Mouse (Mus musculus) gonadal fat pad, adult 2 months (tissue): ENCODE measurements at regions not wholly inside any gene's neighbourhood (a gene's known extent, or its start where the extent isn't known, plus 50 kb on each side); places are given as distances from the start of the nearest gene placed in this dataset.

Experiments
- DNase-seq: peaks from one replicate; pipeline ENCODE4 v3.0.0-alpha.2; 2012; ENCODE audit warnings: low read depth

DNA sequence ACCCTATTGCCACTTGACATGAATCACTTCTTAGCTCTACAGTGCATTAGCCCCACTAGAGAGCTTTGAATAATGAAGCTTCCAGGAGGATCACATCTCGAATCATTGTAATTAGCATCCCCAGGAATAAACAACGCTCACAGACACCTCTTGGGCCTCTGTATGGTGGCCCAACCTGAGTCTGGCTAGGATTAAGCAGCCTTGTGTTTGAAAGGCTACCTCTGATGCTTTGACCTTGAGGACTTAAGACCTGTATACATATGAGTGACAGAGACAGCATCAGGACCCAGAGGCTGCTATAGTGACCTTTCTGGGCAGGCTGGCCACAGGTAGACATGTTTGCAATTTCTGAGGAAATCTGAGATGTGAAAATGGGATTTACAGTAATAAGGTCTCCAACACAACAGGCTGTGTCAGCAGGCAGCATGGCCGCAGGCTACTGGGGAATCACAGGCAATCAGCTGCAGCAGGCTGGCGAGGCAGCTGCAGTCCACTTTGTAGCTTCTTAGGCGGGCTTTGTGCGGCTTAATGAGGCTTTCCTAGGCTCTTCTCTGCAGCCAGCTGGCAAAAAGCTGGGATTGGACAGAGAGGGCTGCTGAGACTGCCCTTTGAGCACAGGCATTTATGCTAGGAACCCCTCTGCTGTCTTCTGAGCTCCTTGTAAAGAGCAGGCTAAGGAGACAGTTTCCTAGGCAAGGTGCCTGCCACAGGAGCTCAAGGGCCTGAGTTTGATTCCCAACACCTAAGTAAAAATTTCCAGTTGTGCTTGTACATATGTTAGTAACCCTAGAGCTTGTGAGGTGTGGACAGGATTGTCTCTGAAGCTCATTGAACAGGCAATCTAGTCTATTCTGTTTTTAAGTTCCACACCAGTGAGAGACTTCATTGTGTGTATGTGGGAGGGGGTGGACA, 768.1 kb upstream of the Auts2 start:
- no peak for DNase-seq

DNA sequence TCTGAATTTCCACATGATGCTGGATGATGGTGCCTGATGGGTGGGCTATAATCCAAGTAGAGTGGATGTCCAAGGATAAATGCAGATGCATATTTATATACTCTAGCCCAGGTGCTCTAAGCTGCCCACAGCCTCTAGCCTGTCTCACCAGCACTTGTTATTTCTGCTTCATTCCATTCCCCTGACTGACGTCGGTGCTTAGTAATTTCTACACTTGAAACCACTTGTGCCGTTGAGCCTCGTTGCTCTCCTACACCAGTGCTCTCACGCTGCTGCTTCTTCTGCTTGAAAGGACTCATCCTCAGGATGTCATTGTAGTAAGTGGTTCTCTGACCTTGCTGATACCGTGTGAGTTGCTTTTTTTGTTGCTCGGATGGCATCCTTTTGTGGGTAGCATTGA, 724.7 kb upstream of the Auts2 start:
- no peak for DNase-seq

DNA sequence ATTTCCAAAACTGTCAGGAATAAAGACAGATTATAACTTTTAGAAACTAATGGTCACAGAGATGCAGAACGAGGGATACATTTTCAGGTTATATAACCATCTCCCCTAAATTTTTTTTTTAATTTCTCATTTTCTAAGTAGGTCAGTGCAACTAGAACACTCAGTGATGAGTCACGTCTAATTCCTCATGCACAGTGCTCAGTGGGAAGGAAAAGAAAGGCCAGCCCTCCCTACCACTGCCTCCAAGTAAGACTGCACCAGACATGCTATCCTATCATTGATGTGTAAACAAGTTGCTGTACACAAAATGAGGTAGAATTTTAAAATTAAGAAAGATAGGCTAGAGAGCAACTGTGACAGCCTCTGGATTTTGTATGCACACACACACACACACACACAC, 724.2 kb upstream of the Auts2 start:
- no peak for DNase-seq

DNA sequence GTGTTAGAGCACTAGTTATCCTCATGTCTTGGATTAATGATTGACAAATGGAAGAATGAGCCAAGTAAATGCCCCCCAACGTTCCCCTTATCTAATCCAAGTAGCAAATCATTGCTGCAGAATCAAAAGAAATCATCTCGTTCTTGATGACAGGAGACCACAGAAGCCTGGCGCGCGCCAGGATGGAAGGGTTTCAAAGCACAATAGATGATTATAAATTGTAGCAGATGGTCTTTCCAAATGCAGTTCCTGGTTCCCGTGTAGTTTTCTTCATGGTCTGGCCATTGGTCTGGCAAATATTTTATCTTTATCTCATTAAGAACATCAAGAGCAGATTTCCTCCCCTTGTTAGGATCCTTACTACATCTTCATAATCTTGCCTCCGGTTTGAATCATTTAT, 721.8 kb upstream of the Auts2 start:
- no peak for DNase-seq

DNA sequence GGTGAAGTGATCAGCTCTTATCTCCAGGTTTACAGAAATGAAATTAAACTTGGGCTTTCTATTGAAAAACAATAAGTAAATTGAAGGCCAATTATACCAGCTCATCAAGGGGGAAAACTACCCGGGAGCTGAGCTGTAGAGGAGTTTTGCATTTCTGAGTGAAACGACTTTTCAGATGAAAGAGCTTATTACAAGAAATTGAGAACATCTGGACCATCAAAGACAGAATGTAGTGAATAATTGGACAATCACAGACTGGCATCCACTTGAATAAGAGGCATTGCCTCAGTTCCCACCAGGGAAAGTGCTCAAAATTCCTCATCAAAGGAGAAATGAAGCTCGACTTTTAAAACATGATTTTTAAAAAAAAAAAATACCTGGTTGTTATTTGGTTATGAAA, 675.7 kb upstream of the Auts2 start:
- no peak for DNase-seq

DNA sequence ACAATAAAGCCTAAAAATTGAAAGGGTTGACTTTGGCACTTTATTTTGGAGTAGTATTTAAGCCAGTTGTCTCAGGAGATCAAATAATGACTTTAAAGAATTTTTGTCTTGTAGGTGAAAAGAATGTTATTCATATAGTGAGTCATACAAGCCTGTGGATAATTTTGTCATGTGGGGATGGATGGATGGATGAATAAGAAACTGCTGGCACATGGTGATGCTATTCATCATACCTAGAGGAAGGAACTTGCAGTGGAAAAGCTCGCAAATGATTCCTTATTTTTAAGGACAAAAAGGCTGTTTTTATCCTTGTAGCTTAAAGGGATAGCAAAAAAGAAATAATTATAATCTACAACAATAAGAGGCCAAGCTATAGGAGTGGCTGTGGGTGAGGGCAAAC, 655.4 kb upstream of the Auts2 start:
- DNase-seq = no peak

DNA sequence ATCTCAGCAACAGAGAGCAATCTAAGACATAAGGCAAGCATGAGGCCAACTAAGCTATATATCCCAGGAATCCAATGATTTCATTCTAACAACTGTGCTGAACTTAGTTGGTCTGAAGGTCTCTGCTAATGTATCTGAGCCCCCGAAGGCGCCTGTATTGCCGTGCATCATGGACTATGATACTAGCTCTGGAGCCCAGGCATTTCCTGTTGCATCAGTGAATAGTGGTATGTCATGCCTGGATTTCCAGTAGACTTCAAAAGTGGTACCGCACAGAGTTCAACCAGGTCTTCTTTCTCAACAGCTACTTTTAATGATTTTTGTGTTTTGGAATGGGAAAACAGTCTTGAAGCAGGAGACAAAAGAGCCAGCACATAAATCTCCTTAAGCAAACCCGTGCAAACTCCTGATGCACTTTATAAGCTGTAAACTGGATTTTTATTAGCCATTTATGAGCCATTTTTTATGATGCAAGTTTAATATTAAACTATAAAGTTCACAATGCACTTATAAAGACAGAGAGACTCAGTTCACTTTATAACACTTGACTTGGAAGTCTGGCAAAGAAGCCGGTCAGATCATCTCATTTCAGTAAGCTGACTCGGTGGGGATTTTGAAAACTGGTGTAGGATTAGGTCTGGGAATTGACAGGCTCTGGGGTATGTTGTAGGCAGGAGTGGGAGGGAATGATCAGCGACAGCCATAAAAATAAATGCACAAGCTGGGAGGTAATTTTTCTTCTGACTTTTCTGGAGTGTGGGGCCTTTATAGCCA, 646.8 kb upstream of the Auts2 start:
- no peak for DNase-seq

DNA sequence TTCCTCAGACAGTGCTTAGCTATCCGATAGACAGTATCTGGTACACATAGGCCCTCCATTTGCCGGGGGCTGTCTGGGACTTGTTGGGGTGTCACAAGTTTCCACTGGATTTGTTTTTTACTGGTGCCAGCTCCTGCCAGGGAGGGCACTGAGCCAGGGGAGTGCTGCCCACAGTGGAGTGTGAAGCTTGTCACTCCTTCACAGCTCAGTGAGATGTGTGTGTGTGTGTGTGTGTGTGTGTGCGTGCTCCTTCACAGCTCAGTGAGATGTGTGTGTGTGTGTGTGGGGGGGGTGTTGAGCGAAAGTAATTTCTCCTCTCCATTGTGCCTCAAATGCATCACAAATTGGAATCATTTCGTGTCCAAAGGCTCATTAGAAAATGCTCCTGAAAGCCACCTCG, 632.5 kb upstream of the Auts2 start:
- peak; percentile 33 for DNase-seq

DNA sequence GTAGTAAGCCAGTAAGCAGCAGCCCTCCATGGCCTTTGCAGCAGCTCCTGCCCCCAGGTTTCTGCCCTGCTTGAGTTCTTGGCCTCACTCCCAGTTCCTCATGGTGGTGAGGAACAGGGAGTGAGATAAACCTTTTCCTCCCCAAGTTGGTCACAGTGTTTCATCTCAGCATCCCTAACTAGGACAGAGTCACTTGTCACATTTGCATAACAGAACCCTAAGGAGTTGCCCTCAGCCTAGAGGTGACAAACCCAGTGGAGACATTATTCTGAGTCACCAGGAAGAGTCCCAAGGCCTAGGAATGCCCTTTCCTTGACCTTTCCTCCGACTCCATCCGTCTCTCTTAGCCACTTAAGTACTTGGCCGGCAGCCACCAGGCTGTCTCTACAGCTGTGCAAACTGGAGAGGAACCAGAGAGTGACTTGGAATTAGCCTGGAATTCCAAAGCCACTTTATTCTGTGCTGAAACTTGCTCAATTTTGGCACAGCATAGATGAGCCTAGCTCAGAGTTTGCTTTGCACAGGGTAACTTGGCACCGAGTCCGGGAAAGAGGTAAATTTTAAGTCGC, 630.1 kb upstream of the Auts2 start:
- DNase-seq = peak; percentile 99

DNA sequence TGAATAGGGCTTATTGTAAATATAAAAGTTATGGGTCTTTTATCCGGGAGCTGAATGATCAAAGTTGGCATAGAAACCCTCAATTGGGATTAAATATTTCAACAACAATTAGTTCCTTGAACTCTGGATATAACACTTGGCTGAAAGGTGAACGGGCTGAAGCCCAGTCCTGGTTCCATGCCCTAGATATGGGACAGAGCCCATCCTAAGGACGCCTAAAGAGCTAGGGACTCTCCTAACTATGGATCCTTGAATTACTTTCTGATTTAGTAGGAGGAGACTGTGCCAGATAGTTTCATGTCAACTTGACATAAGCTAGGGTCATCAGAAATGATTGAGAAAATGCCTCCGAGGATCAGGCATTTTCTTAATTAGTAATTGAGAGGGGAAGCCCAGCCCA, 629.5 kb upstream of the Auts2 start:
- DNase-seq = peak; percentile 74

DNA sequence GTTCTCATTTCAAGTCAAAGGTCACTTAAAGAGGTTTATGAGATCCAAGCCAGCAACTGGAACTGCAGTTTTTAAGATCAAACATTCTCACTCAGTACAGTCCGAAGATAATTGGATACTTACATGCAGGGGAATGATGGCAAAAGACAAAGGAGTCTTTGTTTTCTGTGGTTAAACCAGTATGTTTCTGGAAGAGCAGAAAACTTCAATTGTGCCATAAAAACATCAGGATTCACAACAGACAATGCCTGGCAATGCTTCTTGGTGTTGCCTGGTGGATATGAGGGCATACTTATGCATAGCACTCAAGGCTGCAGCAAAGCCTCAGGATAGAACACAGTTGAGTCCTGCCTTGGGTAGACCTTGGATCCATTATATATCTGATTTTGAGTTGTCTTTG, 628.1 kb upstream of the Auts2 start:
- peak; percentile 37 for DNase-seq

DNA sequence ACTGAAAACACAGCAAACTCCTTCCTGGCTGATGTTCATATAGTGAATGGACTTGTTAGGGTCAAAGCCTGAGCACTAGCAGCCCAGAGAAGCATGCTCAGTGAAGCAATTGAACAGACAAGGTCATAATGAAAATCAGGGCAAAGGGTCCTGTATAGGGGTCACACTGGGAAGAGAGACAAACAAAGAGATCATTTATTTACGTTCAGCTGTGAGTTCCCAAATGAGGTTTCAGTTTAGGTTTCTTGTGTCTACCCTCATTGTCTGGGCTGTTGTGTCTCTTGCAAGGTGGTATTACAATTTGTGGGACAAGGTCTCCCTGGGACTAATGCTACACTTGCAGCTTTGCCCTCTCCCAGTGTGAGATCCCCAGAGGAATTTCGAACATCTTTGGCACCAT, 624.4 kb upstream of the Auts2 start:
- no peak for DNase-seq

DNA sequence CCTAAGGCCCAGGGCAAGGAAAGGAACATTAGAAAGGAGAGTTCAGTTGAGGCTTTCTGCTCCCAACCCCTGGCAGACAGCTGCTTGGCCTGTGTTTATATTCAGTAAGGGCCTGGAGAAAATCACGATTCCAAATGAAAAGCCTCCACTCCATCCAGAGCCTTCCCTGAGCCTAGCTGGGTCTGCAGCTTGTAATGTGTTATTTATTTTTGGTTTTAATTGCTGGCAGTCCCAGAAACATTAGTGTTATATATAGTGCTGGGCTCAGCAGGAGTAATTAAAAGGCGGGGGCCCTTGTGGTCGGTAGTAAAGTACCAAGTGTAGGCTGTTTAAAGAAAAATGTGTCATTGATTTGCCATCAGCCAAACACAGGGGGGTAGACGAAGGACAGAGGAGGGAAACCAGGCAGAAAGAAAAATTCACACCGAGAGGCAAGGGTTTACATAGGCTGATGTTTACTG, 623.9 kb upstream of the Auts2 start:
- DNase-seq = no peak

DNA sequence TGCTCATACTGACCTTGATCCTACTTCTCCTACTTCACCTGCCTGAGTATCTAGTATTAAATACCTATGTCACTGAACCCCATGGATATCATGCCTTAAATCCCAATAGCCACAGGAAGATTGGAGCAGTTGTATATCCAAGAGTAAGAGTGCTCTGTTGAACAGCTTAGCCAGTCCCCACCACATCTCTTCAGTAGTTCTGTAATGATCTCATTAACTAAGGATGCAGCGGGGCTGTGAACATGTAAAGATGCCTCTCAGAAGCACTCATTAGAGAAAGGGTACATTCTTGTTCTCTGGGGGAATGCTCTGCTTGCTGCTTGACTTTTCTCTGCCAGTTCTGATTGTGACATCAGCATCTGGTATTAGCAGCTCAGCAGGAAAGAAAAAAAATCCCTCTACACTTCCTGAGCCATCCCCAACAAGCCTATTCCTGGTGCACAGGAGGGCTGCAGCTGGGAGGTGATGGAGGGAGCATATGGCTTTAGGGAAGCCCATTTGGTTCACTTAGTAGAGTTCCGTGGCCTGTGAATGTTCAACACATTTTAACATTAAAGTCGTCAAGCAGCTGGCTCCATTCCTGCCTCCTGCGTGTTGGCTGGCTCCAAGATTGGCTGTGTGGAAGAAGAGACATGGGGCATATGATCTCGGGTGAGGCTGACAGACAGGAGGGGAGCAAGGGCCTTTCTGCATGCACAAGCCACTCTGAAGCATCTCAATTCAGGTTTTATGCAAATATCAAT, 613.1 kb upstream of the Auts2 start:
- no peak for DNase-seq

DNA sequence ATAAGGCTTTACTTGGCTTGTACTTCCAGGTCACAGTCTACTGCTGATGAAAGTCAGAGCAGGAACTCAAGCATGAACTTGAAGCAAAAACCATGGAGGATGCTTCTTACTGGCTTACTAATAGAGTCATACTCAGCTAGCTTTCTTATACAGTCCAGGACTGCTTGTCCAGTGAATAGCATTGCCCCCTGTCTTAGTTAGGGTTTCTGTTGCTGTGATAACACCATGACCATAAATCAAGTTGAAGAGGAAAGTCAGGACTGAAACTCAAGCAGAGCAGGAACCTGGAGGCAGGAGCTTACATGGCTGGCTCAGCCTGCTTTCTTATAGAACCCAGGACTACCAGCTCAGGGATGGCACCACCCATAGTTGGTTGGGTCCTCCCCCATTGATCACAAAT, 602.9 kb upstream of the Auts2 start:
- DNase-seq = no peak

DNA sequence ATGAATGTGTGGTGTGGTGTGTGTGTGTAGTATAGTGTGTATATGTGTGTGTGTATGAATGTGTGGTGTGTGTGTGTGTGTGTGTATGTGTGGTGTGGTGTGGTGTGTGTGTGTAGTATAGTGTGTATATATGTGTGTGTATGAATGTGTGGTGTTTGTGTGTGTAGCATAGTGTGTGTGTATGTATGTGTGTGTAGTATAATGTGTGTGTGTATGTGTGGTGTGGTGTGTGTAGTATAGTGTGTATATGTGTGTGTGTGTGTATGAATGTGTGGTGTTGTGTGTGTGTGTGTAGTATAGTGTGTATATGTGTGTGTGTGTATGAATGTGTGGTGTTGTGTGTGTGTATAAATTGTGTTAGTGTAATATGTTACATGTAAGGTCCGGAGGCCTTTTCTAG, 600.5 kb upstream of the Auts2 start:
- no peak for DNase-seq

DNA sequence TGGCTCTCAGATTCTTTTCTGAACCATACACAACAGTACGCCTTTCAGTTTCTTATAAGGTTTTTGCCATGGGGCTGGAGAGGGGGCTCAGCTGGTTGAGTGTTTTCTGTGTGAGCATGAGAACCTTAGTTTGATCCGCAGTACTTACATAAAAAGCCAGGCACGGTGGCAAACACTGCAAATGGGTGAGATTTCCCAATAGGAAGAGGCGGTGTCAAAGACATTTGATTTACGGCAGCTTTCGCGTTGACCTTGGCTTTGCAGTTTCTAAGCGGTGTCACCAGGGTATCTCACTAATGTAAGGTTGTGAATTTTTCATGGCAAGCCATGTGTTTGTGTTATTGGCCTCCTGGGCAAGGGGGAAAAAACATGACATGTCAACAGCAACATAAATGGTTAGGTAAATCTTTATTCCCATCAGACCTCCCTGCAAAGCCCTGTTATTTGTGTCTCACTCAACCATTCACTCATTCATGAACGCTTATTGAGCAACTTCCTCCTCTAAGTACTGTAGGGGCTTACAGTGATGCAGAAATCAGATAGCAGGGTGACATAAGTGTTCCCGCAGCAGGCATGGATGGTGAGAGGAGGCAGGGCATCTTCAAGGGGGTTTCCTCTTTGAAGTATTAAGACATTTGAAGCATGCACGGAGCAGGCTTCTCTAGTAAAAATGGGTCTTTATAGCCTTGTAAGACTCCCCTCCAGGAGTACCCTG, 599.4 kb upstream of the Auts2 start:
- peak; percentile 55 for DNase-seq

DNA sequence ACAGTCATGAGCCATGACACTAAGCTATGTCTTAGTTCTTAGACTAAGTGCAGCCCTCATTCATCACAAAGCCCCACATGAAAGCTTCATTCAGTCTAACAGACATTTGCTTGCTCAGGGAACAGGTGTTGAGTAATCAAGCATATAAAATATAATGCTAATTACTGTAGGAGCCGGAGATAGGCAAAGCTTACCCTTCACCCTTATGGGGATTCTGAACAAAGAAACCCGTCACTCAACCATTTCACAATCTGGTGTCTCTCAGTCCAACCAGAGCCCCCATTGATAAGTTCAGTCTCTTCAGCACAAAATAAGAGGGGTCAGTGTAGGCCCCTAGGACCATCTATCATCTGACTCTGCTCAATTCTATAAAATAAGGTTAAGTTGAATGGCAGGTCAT, 587.9 kb upstream of the Auts2 start:
- DNase-seq = no peak

DNA sequence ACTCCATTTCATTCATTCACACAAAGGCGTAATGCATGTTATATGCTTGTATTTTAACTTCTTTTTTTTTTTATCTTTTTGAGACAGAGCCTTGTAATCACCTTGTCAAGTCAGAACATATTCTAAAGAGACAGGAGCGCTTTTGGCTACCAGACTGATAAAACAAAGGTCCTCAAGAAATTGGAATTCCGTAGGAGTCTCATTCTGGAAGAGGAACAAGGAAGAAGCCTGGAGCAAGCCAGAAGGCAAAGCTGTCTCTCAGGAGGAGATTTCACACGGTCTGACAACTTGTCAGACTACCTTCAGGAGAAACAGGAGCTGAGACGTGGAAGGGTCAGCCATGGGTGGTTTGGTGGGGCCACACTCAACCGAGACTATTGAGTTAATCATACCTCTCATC, 587.2 kb upstream of the Auts2 start:
- DNase-seq = peak; percentile 81

DNA sequence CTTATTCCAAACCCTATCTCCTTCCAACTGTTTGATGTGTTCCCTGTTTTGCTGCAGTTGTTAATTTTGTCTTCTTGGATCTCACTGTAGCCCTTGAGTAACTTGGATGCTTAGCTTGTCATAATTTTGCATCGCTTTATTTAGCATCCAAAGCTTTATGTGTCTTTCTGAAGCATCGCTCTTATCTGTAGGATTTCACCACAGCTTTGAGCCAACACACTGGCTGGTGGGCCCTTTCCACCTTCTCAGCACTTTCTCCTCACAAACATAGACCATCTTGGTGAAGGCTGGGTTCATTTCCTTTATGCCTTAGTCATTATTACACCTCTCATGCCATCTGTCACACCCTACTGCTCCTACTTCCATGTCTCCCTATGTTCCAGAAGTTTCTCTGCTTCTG, 581.1 kb upstream of the Auts2 start:
- no peak for DNase-seq

DNA sequence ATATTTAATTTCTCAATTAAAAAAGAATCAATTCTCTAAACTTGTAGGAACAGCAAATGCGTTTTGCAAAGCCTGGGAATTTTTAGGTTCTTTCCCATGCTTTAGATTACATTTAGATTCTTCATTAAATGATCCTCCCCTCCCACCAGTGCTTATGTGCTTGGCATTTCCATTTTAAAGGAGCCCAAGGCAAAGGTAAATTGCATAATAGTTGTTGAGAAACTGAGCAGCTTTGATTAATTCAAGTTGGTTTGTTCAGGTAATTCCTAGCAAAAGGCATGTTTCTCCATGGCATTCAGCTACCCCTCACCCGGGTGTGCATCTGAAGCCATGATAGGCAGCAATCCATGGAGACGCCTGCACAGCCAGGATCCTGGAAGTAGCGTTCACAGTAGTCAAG, 570.8 kb upstream of the Auts2 start:
- DNase-seq = peak; percentile 93
